Mouse (Mus musculus) mature B cell (primary cell): Measurements from ENCODE around the gene Gm44502.

Experiments
- in situ Hi-C: fragments of 300-500 bp; cut with MboI; formaldehyde crosslinking; loops from 2 replicates; pipeline ENCODE4 v1.14.3; 2019

The Gm44502 gene

DNA sequence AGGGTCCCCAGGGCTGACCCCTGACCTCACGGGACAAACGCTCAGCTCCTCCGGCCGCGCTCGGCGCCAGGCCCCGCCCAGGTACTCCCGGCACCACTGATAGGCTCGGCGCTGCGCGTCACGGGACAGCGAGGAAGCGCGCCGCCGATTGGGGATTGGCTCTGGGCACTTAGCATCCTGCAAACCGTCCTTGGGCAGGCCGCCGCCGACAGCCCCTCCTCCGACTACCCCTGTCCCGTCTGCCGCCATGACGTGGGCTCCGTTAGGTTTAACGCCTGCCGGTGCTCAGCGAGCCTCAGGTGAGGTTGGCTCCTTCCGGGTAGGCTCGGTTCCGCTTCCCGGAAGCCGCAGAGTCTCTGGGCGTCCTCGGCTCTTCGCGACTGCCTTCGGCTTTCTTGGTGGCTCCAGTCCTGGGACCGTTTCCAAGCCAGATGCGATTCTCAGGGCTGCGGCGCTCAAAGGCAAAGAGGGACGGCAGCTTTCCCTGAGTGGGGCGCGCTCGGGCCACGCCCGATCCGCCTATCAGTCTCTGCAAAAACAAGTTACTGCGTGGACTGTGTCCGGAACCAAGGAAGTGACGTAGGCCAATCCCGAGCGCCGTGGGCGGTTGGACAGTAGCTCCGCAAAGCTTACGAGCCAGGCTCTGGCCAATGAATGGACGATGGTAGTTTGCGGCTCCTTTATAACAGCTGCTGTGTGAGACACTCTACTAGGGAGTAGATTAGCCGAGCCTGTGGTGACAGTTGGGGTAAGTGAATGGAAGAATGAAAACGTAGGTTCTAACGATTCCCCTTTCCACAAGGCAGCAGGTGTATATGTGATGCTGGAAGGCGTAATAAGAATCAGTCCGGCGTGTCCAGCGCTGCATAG lies at the start of gene Gm44502, which contains the start of the genes C730034F03Rik and Chkb:
TSS of gene Gm44502 (minus strand) at position 345 of the 870 bp plus-strand sequence.
TSS of gene C730034F03Rik (plus strand) at position 238 of the 870 bp plus-strand sequence.
TSS of gene Chkb (minus strand) at position 557 of the 870 bp plus-strand sequence.
- in situ Hi-C loops: no loop called here

- in situ Hi-C loops: no loop called here
These were observed 49.1 kb upstream of the Gm44502 start for GRCm38 (mm10) chr15:89478622-89479021.

DNA sequence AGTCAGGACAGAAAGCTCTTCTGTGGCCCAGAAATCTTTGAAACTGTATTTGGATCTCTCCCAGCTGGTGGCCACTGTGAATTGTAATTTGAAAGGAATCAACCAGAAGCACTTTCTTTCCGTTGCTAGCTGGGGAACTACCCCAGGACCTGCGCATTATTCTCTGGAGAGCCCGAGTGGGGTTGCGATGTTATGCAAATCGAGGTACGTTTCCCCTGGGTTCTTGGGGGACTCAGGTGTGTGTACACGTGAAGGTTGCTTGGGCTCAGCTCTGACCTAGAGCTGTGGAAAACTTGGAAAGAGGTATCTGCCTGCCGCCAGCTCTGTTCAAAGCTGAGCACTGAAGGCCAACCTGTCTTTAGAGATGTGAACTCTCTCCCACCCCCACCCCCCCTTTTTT lies 48.3 kb upstream of the Gm44502 start:
- in situ Hi-C loops: no loop called here

GRCm38 (mm10) chr15:89477091-89477491 lies 47.6 kb upstream of the Gm44502 start, which contains the start of gene Arsa:
Gene Arsa (minus strand): TSS chr15:89477425.
- in situ Hi-C loops: no loop called here

- in situ Hi-C loops: no loop called here
These were observed 46.9 kb upstream of the Gm44502 start for GRCm38 (mm10) chr15:89476475-89476815.

DNA sequence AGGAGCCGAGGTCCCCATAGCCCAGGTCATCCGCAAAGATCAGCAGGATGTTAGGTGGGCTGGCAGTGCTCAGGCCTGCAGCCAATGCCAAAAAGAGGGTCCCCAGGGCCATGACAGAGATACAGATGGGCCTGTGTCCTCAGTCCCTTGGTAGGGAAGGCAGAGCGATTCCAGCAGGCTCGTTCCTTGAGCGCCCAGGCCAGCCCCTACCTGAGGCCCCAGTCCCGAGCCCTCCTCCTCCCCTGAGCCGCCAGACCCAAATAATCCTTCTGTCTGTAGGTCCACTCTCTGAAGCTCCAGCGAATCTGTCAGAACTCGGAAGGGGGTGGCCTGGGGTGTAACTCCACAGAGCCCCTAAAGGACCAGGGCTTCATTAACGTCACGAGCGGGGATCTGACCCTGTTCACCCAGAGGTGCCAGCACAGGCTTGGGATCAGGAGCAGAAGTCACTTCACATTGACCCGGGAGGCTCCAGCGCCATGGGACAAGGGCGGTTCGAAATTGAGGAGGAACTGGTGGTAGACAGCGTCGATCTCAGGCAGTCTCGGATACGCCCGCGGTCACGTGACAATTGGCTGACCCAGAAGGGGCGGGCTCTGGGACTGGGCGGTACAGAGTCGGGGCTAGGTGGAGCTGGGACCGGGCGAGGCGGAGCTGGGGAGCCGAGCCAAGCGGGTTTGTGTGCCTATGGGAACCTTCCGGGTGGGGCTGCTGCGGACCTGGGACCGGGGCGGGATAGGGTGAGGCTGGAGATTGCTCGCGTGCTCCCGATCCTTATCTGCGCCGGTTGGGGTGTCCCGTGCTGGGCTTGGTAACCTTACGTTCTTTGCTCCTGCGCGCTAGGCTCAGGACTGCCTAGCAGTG lies 46.3 kb upstream of the Gm44502 start:
- in situ Hi-C loops: no loop called here

GRCm38 (mm10) chr15:89475293-89475600 lies 45.8 kb upstream of the Gm44502 start:
- in situ Hi-C loops: no loop called here

DNA sequence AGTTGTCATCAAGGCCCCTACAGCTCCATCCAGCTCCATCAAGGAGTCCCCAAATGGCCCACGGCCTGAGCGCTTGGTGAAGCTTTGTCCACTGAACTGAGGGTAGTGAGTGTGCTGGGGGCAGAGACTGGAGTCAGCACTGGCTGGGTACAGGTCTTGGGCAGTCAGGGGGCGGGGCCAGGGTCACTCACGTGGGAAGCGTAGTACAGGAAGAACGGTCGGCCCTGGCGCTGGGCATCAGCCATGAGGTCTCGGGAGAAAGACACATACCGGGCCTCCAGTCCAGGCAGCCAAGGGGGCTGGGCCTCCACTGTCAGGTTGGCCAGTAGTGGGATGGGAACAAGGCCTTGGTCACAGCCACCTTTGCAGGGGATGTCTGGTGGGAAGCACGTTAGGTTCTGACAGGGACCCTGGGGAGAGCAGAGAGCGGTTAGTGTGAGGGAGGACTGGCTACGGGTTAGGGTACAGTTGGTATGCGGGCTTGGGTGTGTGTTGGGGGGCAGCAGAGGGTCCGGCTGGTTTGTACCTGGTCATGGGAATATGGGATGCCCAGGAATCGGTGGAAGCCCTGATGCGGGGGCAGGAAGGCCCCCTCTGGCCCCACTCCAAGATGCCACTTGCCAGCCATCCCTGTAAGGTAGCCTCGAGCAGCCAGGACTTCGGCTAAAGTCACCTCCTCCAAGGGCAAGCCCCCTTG lies 45.2 kb upstream of the Gm44502 start:
- in situ Hi-C loops: no loop called here

GRCm38 (mm10) chr15:89473921-89474320 lies 44.4 kb upstream of the Gm44502 start:
- in situ Hi-C loops: no loop called here

- in situ Hi-C loops: no loop called here
These were observed 43.9 kb upstream of the Gm44502 start for GRCm38 (mm10) chr15:89473370-89473769.

GRCm38 (mm10) chr15:89471476-89471875 lies 42.0 kb upstream of the Gm44502 start:
- in situ Hi-C loops: no loop called here

- in situ Hi-C loops: no loop called here
These were observed 39.1 kb upstream of the Gm44502 start for GRCm38 (mm10) chr15:89468577-89468976.

- in situ Hi-C loops: no loop called here
These were observed 35.6 kb upstream of the Gm44502 start for GRCm38 (mm10) chr15:89465052-89465451.

DNA sequence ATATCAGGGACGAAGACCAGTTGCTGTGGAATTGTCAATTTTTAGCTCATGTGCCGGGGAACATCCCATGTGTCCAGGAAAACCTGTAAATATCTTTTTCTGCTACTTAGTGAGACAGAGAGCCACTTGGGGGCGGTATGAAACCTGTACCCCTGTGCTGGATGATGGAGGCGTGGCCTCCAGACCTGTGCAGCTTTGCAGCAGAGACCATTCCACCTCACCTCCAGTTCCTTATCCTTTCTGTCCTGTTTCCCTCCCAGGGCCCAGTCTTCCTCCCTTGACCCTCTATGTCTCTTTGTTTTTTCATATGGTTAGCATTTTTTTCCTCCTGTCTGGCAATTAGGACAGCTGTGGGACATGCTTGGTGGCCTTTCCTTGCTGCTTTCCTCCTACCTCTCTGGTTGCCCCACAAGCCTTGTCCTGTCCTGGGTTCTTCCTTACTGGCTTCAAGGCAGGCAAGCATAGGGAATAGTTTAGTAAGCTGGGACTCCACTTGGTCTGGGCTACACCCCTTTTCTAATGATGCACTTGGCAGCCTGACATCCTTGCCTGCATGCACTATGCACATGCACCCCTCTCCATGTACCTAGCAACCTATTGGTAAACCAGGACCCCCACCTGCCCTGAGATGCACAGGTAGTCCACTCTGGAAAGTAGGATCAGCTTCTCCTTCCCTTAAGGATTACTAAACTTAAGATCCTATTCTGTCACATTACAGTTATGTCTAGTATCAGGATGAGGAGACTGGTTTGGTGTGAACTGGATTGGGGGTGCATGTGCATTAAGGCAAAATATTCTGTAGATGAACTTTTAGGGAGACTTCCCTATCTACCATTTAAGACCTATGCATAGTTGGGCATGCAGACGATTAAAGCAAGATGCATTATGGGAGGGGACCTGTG lies 34.1 kb upstream of the Gm44502 start:
- in situ Hi-C loops: no loop called here

GRCm38 (mm10) chr15:89462176-89462575 lies 32.7 kb upstream of the Gm44502 start:
- in situ Hi-C loops: no loop called here

GRCm38 (mm10) chr15:89461321-89461720 lies 31.8 kb upstream of the Gm44502 start:
- in situ Hi-C loops: no loop called here

GRCm38 (mm10) chr15:89460298-89460697 lies 30.8 kb upstream of the Gm44502 start:
- in situ Hi-C loops: no loop called here

DNA sequence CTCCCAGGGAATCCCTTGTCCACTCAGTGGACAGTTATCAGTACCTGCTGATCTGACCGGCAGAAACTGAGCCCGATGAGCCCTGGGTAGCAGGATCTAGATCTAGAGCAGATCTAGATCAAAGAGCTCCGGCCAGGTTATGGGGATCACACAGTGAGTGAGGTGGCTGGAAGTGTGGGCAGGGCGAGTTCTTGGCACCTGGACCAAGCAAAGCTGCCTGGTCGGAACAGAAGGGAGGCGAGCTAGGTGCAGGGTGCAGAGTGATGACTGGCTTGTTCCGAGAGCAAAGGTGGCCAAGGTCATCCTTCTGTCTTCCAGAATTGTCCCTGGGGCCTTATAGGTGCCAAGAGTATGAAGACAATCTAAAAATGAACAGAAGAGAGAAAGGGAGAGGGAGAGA lies 30.3 kb upstream of the Gm44502 start:
- in situ Hi-C loops: no loop called here

GRCm38 (mm10) chr15:89458942-89459341 lies 29.4 kb upstream of the Gm44502 start:
- in situ Hi-C loops: no loop called here

- in situ Hi-C loops: no loop called here
These were observed 26.1 kb upstream of the Gm44502 start for GRCm38 (mm10) chr15:89455642-89456041.

- in situ Hi-C loops: no loop called here
These were observed 25.4 kb upstream of the Gm44502 start for GRCm38 (mm10) chr15:89454857-89455256.
